Mouse (Mus musculus) lung, postnatal 0 days (tissue): ENCODE measurements around the gene Fam122a.

Experiments
- CTCF ChIP-seq: IDR thresholded peaks from 2 replicates; pipeline ENCODE4 v1.5.1; 2016; ENCODE audit warnings: antibody characterized with exemption, mild to moderate bottlenecking
- EP300 ChIP-seq: IDR thresholded peaks from 2 replicates; pipeline ENCODE4 v1.6.1; 2016; ENCODE audit warnings: antibody characterized with exemption, mild to moderate bottlenecking, control low read depth

DNA sequence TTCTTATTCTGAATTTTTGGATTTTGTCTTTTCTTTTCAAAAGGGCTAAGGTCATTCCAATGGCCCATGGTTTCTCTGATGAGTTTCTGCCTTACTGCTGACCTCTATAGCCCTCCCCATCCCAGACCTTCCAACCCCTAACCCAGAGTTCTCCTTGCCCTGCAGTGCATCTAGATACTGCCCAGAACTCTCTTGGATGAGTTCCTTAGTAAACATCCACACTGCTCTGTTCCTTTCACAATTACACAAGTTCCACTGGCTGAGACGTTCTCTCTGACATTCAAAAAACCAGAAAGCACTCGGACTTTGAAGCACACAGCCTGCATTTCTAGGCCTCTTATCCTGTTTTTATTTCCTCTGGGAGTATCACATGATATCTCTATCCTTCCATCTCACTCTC lies 3.8 kb upstream of the Fam122a start:
- TF ChIP-seq CTCF (no peak), EP300 (no peak)
